Mouse (Mus musculus) kidney, adult 2 months (tissue): ENCODE measurements around the gene Cdt1.

Experiments
- CTCF ChIP-seq: fragments of 200-500 bp; conservative IDR thresholded peaks from 2 replicates; pipeline ENCODE4 v1.5.1; 2011; ENCODE audit warnings: low read depth, mild to moderate bottlenecking, control low read depth, low read length, moderate library complexity, mixed read lengths; ENCODE audit not compliant: insufficient read depth, insufficient read length
- POLR2A ChIP-seq: fragments of 200-500 bp; IDR thresholded peaks from one replicate; pipeline ENCODE4 v1.6.1; 2011; ENCODE audit warnings: low read depth, low read length, control low read depth

- TF ChIP-seq CTCF (no peak), POLR2A (no peak)
These were observed 1.5 kb downstream of the Cdt1 start for GRCm38 (mm10) chr8:122569329-122569728.
